Mouse (Mus musculus): ENCODE results near the gene Uox.

- TF ChIP-seq CTCF (IDR thresholded peaks at IDR 0.05; ENCODE audit: borderline replicate concordance, insufficient read depth, low read length) = no peak
- TF ChIP-seq POLR2A (IDR thresholded peaks at IDR 0.05; ENCODE audit: low read depth, low read length) = no peak
These were observed 10.0 kb downstream of the Uox start for GRCm38 (mm10) chr3:146580039-146580729.

Data from embryonic fibroblast, embryonic 13.5 days (primary cell).